Mouse (Mus musculus) forebrain, embryonic 10.5 days (tissue): ENCODE measurements around the gene Qtrt2. TPM values are rescaled to one million over a fixed set of nuclear protein-coding genes. Genes with fewer than 3 reads are reported as not detected.

Experiments
- DNase-seq: peaks from one replicate; pipeline ENCODE4 v3.0.0-alpha.2; 2017; ENCODE audit warnings: low spot score; ENCODE audit errors: extremely low spot score
- H3K27ac ChIP-seq: fragments of 300-500 bp; sonication (generic); 2 replicates; pipeline ENCODE4 v1.5.1; 2016; ENCODE audit warnings: mild to moderate bottlenecking
- H3K27me3 ChIP-seq: fragments of 300-500 bp; sonication (generic); 2 replicates; pipeline ENCODE4 v1.6.1; 2016; ENCODE audit warnings: mild to moderate bottlenecking; ENCODE audit not compliant: poor library complexity, severe bottlenecking
- H3K36me3 ChIP-seq: fragments of 300-500 bp; sonication (generic); replicated peaks from 2 replicates; pipeline ENCODE4 v1.6.1; 2016; ENCODE audit warnings: mild to moderate bottlenecking, moderate library complexity
- H3K4me1 ChIP-seq: fragments of 300-500 bp; sonication (generic); 2 replicates; pipeline ENCODE4 v1.6.1; 2016
- H3K4me3 ChIP-seq: fragments of 300-500 bp; sonication (generic); 2 replicates; pipeline ENCODE4 v1.5.1; 2016; ENCODE audit warnings: mild to moderate bottlenecking, moderate library complexity
- H3K9me3 ChIP-seq: fragments of 300-500 bp; sonication (generic); 2 replicates; pipeline ENCODE4 v1.6.1; 2016; ENCODE audit warnings: mild to moderate bottlenecking, moderate library complexity
- WGBS: fragments of 180-500 bp; shearing (Covaris S2); methylation state at CpG from one replicate; pipeline ENCODE4 v1.1.7; 2016; 5-methylcytosine and 5-hydroxymethylcytosine counted together
- polyA plus RNA-seq: library from polyadenylated mRNA; unstranded; fragments of >200 nt; fragmentation: Nextera tagmentation; extraction: Ambion mirVana; gene quantifications from 2 replicates; pipeline ENCODE4 v1.2.1, GENCODE M21; 2016

The Qtrt2 gene
- polyA plus RNA-seq, 1 experiment from 2014 or later, result 33.9 TPM

GRCm38 (mm10) chr16:43860624-43861023, 66.0 kb downstream of the Qtrt2 start:
- Histone ChIP-seq H3K36me3 (peaks cover 34% of the 10 kb centered on the region), H3K27me3 (no peaks in the 10 kb centered on the region), H3K27ac (no peak overlapping the region), H3K9me3 (no peaks in the 10 kb centered on the region), H3K4me3 (no peak overlapping the region), H3K4me1 (no peaks in the 10 kb centered on the region)
- 85% methylated on average over 6 of the region's 6 CpGs for WGBS
- no peak for DNase-seq

GRCm38 (mm10) chr16:43858941-43859476, 67.6 kb downstream of the Qtrt2 start:
- no peaks in the 10 kb centered on the region for H3K9me3 ChIP-seq
- H3K27ac ChIP-seq, result no peak overlapping the region
- DNase-seq, result no peak
- no peaks in the 10 kb centered on the region for H3K4me1 ChIP-seq
- no peaks in the 10 kb centered on the region for H3K27me3 ChIP-seq
- no peak overlapping the region for H3K4me3 ChIP-seq
- 89% methylated on average over 5 of the region's 5 CpGs for WGBS
- H3K36me3 ChIP-seq, result peaks cover 29% of the 10 kb centered on the region

- H3K27me3 ChIP-seq, result no peaks in the 10 kb centered on the region
- no peaks in the 10 kb centered on the region for H3K36me3 ChIP-seq
- WGBS, result 73% methylated on average over 1 of the region's 1 CpGs
- H3K27ac ChIP-seq, result no peak overlapping the region
- no peak overlapping the region for H3K4me3 ChIP-seq
- no peaks in the 10 kb centered on the region for H3K4me1 ChIP-seq
- DNase-seq, result no peak
- no peaks in the 10 kb centered on the region for H3K9me3 ChIP-seq
Observed at GRCm38 (mm10) chr16:43849839-43850238, 76.8 kb downstream of the Qtrt2 start.

- no peak overlapping the region for H3K4me3 ChIP-seq
- H3K27me3 ChIP-seq, result no peaks in the 10 kb centered on the region
- no peaks in the 10 kb centered on the region for H3K36me3 ChIP-seq
- H3K9me3 ChIP-seq, result no peaks in the 10 kb centered on the region
- H3K27ac ChIP-seq, result no peak overlapping the region
- WGBS, result 88% methylated on average over 1 of the region's 1 CpGs
- DNase-seq, result no peak
- H3K4me1 ChIP-seq, result no peaks in the 10 kb centered on the region
Observed at GRCm38 (mm10) chr16:43841236-43841635, 85.4 kb downstream of the Qtrt2 start.

- Histone ChIP-seq H3K36me3 (no peaks in the 10 kb centered on the region), H3K27ac (no peak overlapping the region), H3K4me3 (no peak overlapping the region), H3K27me3 (no peaks in the 10 kb centered on the region), H3K4me1 (no peaks in the 10 kb centered on the region), H3K9me3 (no peaks in the 10 kb centered on the region)
- WGBS, result 90% methylated on average over 2 of the region's 2 CpGs
- DNase-seq, result no peak
Observed at GRCm38 (mm10) chr16:43831957-43832356, 94.7 kb downstream of the Qtrt2 start.

- Histone ChIP-seq H3K4me3 (no peak overlapping the region), H3K36me3 (no peaks in the 10 kb centered on the region), H3K4me1 (0 out of 2 replicates have a peak, but pooled peaks cover 1% of the 10 kb centered on the region), H3K9me3 (no peaks in the 10 kb centered on the region), H3K27ac (no peak overlapping the region), H3K27me3 (no peaks in the 10 kb centered on the region)
- DNase-seq, result no peak
- WGBS, result 71% methylated on average over 3 of the region's 3 CpGs
Observed at GRCm38 (mm10) chr16:43827492-43827891, 99.1 kb downstream of the Qtrt2 start.

GRCm38 (mm10) chr16:43818404-43818803, 108.2 kb downstream of the Qtrt2 start:
- 98% methylated on average over 6 of the region's 6 CpGs for WGBS
- H3K36me3 ChIP-seq, result no peaks in the 10 kb centered on the region

GRCm38 (mm10) chr16:43816321-43816720, 110.3 kb downstream of the Qtrt2 start:
- no peaks in the 10 kb centered on the region for H3K4me1 ChIP-seq
- H3K9me3 ChIP-seq, result no peaks in the 10 kb centered on the region
- 90% methylated on average over 4 of the region's 5 CpGs for WGBS
- H3K36me3 ChIP-seq, result no peaks in the 10 kb centered on the region
- H3K4me3 ChIP-seq, result no peak overlapping the region
- DNase-seq, result no peak
- H3K27ac ChIP-seq, result no peak overlapping the region
- no peaks in the 10 kb centered on the region for H3K27me3 ChIP-seq

More at GRCm38 (mm10) chr16:43818404-43818803, 108.2 kb downstream of the Qtrt2 start:
- Histone ChIP-seq H3K4me1 (0 out of 2 replicates have a peak, but pooled peaks cover 3% of the 10 kb centered on the region), H3K27me3 (no peaks in the 10 kb centered on the region), H3K9me3 (no peaks in the 10 kb centered on the region), H3K4me3 (no peak overlapping the region), H3K27ac (no peak overlapping the region)
- no peak for DNase-seq

GRCm38 (mm10) chr16:43814644-43815043, 112.0 kb downstream of the Qtrt2 start:
- WGBS, result 48% methylated on average over 4 of the region's 4 CpGs
- no peaks in the 10 kb centered on the region for H3K27me3 ChIP-seq
- no peaks in the 10 kb centered on the region for H3K36me3 ChIP-seq
- H3K9me3 ChIP-seq, result no peaks in the 10 kb centered on the region
- no peak overlapping the region for H3K27ac ChIP-seq
- no peaks in the 10 kb centered on the region for H3K4me1 ChIP-seq
- H3K4me3 ChIP-seq, result no peak overlapping the region
- no peak for DNase-seq

Other genes starting within 250 kb of the Qtrt2 start
- gene Drd3, start 172.8 kb downstream of the Qtrt2 start, polyA plus RNA-seq, result not detected in 2 replicates
- 17.0 and 18.0 TPM in 2 replicates for gene Ccdc191, start 37.0 kb downstream of the Qtrt2 start, polyA plus RNA-seq
- 0.66 TPM in 2 replicates for gene Zdhhc23, start 53.0 kb upstream of the Qtrt2 start, polyA plus RNA-seq
- 1.7 and 2.5 TPM in 2 replicates for gene Gramd1c, start 136.5 kb upstream of the Qtrt2 start, polyA plus RNA-seq
- 39.2 and 42.0 TPM in 2 replicates for gene Atp6v1a, start 212.9 kb upstream of the Qtrt2 start, polyA plus RNA-seq
- 151 and 159 TPM in 2 replicates for gene Naa50, start 213.0 kb upstream of the Qtrt2 start, polyA plus RNA-seq
- 2.4 and 2.8 TPM in 2 replicates for gene Usf3, start 246.4 kb upstream of the Qtrt2 start, polyA plus RNA-seq